Mouse (Mus musculus): ENCODE measurements around the gene Fat2. TPM values are rescaled to one million over a fixed set of nuclear protein-coding genes. Genes with fewer than 3 reads are reported as not detected.

Fat2 gene
- polyA plus RNA-seq, 1 experiment from 2014 or later, result 0.23 TPM

GRCm38 (mm10) chr11:55313768-55314703 is 22.3 kb downstream of the Fat2 start:
- peak; percentile 81 for ATAC-seq
- Histone ChIP-seq H3K4me2 (replicated peaks; ENCODE audit: low read depth, low read length) (peak overlapping the region; percentile 46), H3K4me1 (ENCODE audit: insufficient read depth, low read depth, low read length) (no peaks in the 10 kb centered on the region), H3K36me3 (ENCODE audit: insufficient read depth, low read length) (no peaks in the 10 kb centered on the region), H3K27me3 (replicated peaks; ENCODE audit: insufficient read depth, low read length) (no peaks in the 10 kb centered on the region), H3K9ac (replicated peaks; ENCODE audit: low read depth) (no peak overlapping the region), H3K4me3 (ENCODE audit: low read depth, low read length) (peak overlapping the region; percentile 17; the same call in 1 of the 2 replicates), H3K9me3 (ENCODE audit: low read length) (no peaks in the 10 kb centered on the region), H3K27ac (ENCODE audit: low read length) (no peak overlapping the region)
- TF ChIP-seq CTCF (IDR thresholded peaks at IDR 0.05) (no peak), EP300 (IDR thresholded peaks at IDR 0.05) (0 out of 2 replicates have a peak, but pooled peaks have one; percentile 12)
- peak; percentile 86 for DNase-seq (ENCODE audit: low spot score)
- 14% methylated on average over 29 of the region's 29 CpGs for WGBS

GRCm38 (mm10) chr11:55302350-55302749 is 34.0 kb downstream of the Fat2 start:
- Histone ChIP-seq H3K9ac (replicated peaks; ENCODE audit: low read depth) (no peak overlapping the region), H3K27me3 (replicated peaks; ENCODE audit: insufficient read depth, low read length) (no peaks in the 10 kb centered on the region), H3K36me3 (ENCODE audit: insufficient read depth, low read length) (no peaks in the 10 kb centered on the region), H3K4me2 (replicated peaks; ENCODE audit: low read depth, low read length) (no peak overlapping the region), H3K9me3 (ENCODE audit: low read length) (no peaks in the 10 kb centered on the region), H3K4me3 (ENCODE audit: low read depth, low read length) (no peak overlapping the region), H3K27ac (ENCODE audit: low read length) (no peak overlapping the region), H3K4me1 (ENCODE audit: insufficient read depth, low read depth, low read length) (no peaks in the 10 kb centered on the region)
- 27% methylated on average over 4 of the region's 4 CpGs for WGBS
- TF ChIP-seq CTCF (IDR thresholded peaks at IDR 0.05), result no peak
- TF ChIP-seq EP300 (IDR thresholded peaks at IDR 0.05), result peak; percentile 37; the same call in 1 of the 2 replicates
- DNase-seq (ENCODE audit: low spot score) (peak; percentile 40), ATAC-seq (peak; percentile 56)

- H3K4me1 ChIP-seq (ENCODE audit: insufficient read depth, low read depth, low read length), result no peaks in the 10 kb centered on the region
- ATAC-seq (no peak), DNase-seq (ENCODE audit: low spot score) (no peak)
- H3K36me3 ChIP-seq (ENCODE audit: insufficient read depth, low read length), result no peaks in the 10 kb centered on the region
- no peaks in the 10 kb centered on the region for H3K9me3 ChIP-seq (ENCODE audit: low read length)
- TF ChIP-seq CTCF (IDR thresholded peaks at IDR 0.05) (no peak), EP300 (IDR thresholded peaks at IDR 0.05) (no peak)
- no peak overlapping the region for H3K4me3 ChIP-seq (ENCODE audit: low read depth, low read length)
- no peak overlapping the region for H3K4me2 ChIP-seq (replicated peaks; ENCODE audit: low read depth, low read length)
- H3K9ac ChIP-seq (replicated peaks; ENCODE audit: low read depth), result no peak overlapping the region
- no peak overlapping the region for H3K27ac ChIP-seq (ENCODE audit: low read length)
- 91% methylated on average over 5 of the region's 5 CpGs for WGBS
- no peaks in the 10 kb centered on the region for H3K27me3 ChIP-seq (replicated peaks; ENCODE audit: insufficient read depth, low read length)
These were observed 43.2 kb downstream of the Fat2 start for GRCm38 (mm10) chr11:55293179-55293578.

DNA sequence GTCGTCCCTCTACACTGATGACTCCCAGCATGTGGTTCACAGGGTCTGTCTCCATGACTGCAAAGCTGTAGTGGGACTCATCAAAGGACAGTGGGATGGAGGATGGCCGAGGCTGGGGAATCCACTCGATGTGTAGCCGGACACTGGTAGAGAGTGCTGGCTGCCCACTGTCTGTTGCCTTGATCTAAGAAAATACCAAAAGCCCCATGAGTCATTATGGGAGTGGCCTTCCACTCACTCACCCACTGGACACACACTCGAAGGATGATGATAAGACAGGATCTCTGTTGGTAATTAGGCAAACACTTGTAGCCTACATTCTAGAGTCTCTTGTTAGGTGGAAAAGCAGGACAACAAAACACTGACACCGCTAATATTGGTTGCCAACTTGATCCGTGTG is 44.5 kb downstream of the Fat2 start:
- TF ChIP-seq EP300 (IDR thresholded peaks at IDR 0.05) (no peak), CTCF (IDR thresholded peaks at IDR 0.05) (no peak)
- no peaks in the 10 kb centered on the region for H3K9me3 ChIP-seq (ENCODE audit: low read length)

GRCm38 (mm10) chr11:55289851-55290391 is 46.4 kb downstream of the Fat2 start:
- TF ChIP-seq EP300 (IDR thresholded peaks at IDR 0.05) (no peak), CTCF (IDR thresholded peaks at IDR 0.05) (no peak)
- Histone ChIP-seq H3K27ac (ENCODE audit: low read length) (no peak overlapping the region), H3K4me2 (replicated peaks; ENCODE audit: low read depth, low read length) (no peak overlapping the region), H3K9ac (replicated peaks; ENCODE audit: low read depth) (no peak overlapping the region), H3K36me3 (ENCODE audit: insufficient read depth, low read length) (no peaks in the 10 kb centered on the region), H3K4me1 (ENCODE audit: insufficient read depth, low read depth, low read length) (no peaks in the 10 kb centered on the region), H3K4me3 (ENCODE audit: low read depth, low read length) (no peak overlapping the region), H3K9me3 (ENCODE audit: low read length) (no peaks in the 10 kb centered on the region), H3K27me3 (replicated peaks; ENCODE audit: insufficient read depth, low read length) (no peaks in the 10 kb centered on the region)
- DNase-seq (ENCODE audit: low spot score) (no peak), ATAC-seq (no peak)
- 68% methylated on average over 5 of the region's 5 CpGs for WGBS

More for the DNA sequence above, 44.5 kb downstream of the Fat2 start:
- Histone ChIP-seq H3K27me3 (replicated peaks; ENCODE audit: insufficient read depth, low read length) (no peaks in the 10 kb centered on the region), H3K27ac (ENCODE audit: low read length) (no peak overlapping the region), H3K9ac (replicated peaks; ENCODE audit: low read depth) (no peak overlapping the region), H3K4me3 (ENCODE audit: low read depth, low read length) (no peak overlapping the region), H3K4me2 (replicated peaks; ENCODE audit: low read depth, low read length) (no peak overlapping the region), H3K4me1 (ENCODE audit: insufficient read depth, low read depth, low read length) (no peaks in the 10 kb centered on the region), H3K36me3 (ENCODE audit: insufficient read depth, low read length) (no peaks in the 10 kb centered on the region)
- 76% methylated on average over 7 of the region's 7 CpGs for WGBS
- ATAC-seq (no peak), DNase-seq (ENCODE audit: low spot score) (no peak)

DNA sequence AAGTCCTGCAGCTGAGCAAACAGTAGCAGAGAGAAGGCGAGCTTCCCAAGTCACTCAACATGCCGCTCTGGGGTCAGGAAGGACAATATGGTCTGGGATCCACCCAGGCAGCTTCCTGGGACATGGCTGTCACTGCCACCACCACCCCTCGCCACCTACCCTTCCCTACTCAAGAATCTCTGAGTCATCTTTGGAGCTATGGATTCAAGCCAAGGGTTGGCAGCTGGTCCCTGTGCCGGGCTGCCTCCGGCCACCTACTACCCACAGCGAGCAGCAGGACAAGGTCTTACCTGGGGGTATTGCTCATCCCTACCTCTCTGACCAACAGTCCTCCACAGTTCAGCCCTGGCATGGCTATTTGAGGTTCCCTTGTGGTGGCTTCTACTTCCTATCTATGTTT is 61.6 kb downstream of the Fat2 start:
- WGBS, result 73% methylated on average over 6 of the region's 6 CpGs
- H3K9ac ChIP-seq (replicated peaks; ENCODE audit: low read depth), result no peak overlapping the region
- peak; percentile 6 for DNase-seq (ENCODE audit: low spot score)
- no peaks in the 10 kb centered on the region for H3K4me1 ChIP-seq (ENCODE audit: insufficient read depth, low read depth, low read length)
- ATAC-seq, result no peak
- H3K36me3 ChIP-seq (ENCODE audit: insufficient read depth, low read length), result no peaks in the 10 kb centered on the region
- no peaks in the 10 kb centered on the region for H3K27me3 ChIP-seq (replicated peaks; ENCODE audit: insufficient read depth, low read length)
- H3K27ac ChIP-seq (ENCODE audit: low read length), result no peak overlapping the region
- no peak overlapping the region for H3K4me2 ChIP-seq (replicated peaks; ENCODE audit: low read depth, low read length)
- no peaks in the 10 kb centered on the region for H3K9me3 ChIP-seq (ENCODE audit: low read length)
- no peak for TF ChIP-seq EP300 (IDR thresholded peaks at IDR 0.05)
- no peak for TF ChIP-seq CTCF (IDR thresholded peaks at IDR 0.05)
- H3K4me3 ChIP-seq (ENCODE audit: low read depth, low read length), result no peak overlapping the region
